Mouse (Mus musculus) midbrain, postnatal 0 days (tissue): ENCODE measurements around the gene Rpia. TPM values are rescaled to one million over a fixed set of nuclear protein-coding genes. Genes with fewer than 3 reads are reported as not detected.

ENCODE experiments used
- ATAC-seq: fragments of 200-750 bp; cut with Nextera tagmentation; 2 replicates; pipeline ENCODE4 v1.8.0; 2017; ENCODE audit warnings: moderate number of reproducible peaks, mild to moderate bottlenecking, moderate TSS enrichment, moderate library complexity; ENCODE audit not compliant: low FRiP score
- DNase-seq: peaks from one replicate; pipeline ENCODE4 v3.0.0-alpha.2; 2015; ENCODE audit warnings: low spot score
- H3K27ac ChIP-seq: fragments of 300-500 bp; sonication (generic); 2 replicates; pipeline ENCODE4 v1.5.1; 2014; ENCODE audit warnings: low read depth, mild to moderate bottlenecking, low read length, mixed read lengths
- H3K27me3 ChIP-seq: fragments of 300-500 bp; sonication (generic); 2 replicates; pipeline ENCODE4 v1.6.1; 2014; ENCODE audit warnings: low read length, control low read depth, mixed read lengths; ENCODE audit not compliant: insufficient read depth
- H3K36me3 ChIP-seq: fragments of 300-500 bp; sonication (generic); 2 replicates; pipeline ENCODE4 v1.6.1; 2014; ENCODE audit warnings: low read length, control low read depth, mixed read lengths; ENCODE audit not compliant: insufficient read depth
- H3K4me1 ChIP-seq: fragments of 300-500 bp; sonication (generic); 2 replicates; pipeline ENCODE4 v1.6.1; 2014; ENCODE audit warnings: mild to moderate bottlenecking, control low read depth, antibody characterized with exemption, low read length, mixed read lengths; ENCODE audit not compliant: insufficient read depth
- H3K4me2 ChIP-seq: fragments of 300-500 bp; sonication (generic); 2 replicates; pipeline ENCODE4 v1.6.1; 2014; ENCODE audit warnings: low read depth, mild to moderate bottlenecking, low read length, mixed read lengths; ENCODE audit not compliant: poor library complexity, severe bottlenecking
- H3K4me3 ChIP-seq: fragments of 300-500 bp; sonication (generic); 2 replicates; pipeline ENCODE4 v1.5.1; 2014; ENCODE audit warnings: low read depth, mild to moderate bottlenecking, low read length, moderate library complexity
- H3K9ac ChIP-seq: fragments of 300-500 bp; sonication (generic); replicated peaks from 2 replicates; pipeline ENCODE4 v1.6.1; 2014; ENCODE audit warnings: mild to moderate bottlenecking, low read length, moderate library complexity, mixed read lengths; ENCODE audit not compliant: poor library complexity, severe bottlenecking
- H3K9me3 ChIP-seq: fragments of 300-500 bp; sonication (generic); 2 replicates; pipeline ENCODE4 v1.6.1; 2016; ENCODE audit warnings: low read length, control low read depth
- CTCF ChIP-seq: IDR thresholded peaks from 2 replicates; pipeline ENCODE4 v1.5.1; 2016; ENCODE audit warnings: antibody characterized with exemption, mild to moderate bottlenecking
- WGBS: fragments of 180-500 bp; shearing (Covaris S2); extraction: QIAGEN DNeasy Blood & Tissue Kit; methylation state at CpG from one replicate; pipeline ENCODE4 v1.1.7; 2014; 5-methylcytosine and 5-hydroxymethylcytosine counted together
- polyA plus RNA-seq: library from polyadenylated mRNA; unstranded; fragments of >200 nt; fragmentation: Nextera tagmentation; extraction: Ambion mirVana; gene quantifications from 2 replicates; pipeline ENCODE4 v1.2.1, GENCODE M21; 2015
- total RNA-seq: library from RNA; depleted of rRNA; stranded (reverse); fragments of >200 nt; gene quantifications from 2 replicates; pipeline ENCODE4 v1.2.3, GENCODE M21; 2014

Rpia gene
- total and polyA plus RNA-seq, 2 experiments from 2014 or later: 1.4 to 15.5 TPM

GRCm38 (mm10) chr6:70742833-70743232 is 49.2 kb downstream of the Rpia start:
- TF ChIP-seq CTCF: no peak
- Histone ChIP-seq H3K4me1 (no peaks in the 10 kb centered on the region), H3K9ac (no peak overlapping the region), H3K4me3 (no peak overlapping the region), H3K27ac (no peak overlapping the region), H3K9me3 (no peaks in the 10 kb centered on the region), H3K36me3 (no peaks in the 10 kb centered on the region), H3K27me3 (no peaks in the 10 kb centered on the region), H3K4me2 (no peak overlapping the region)
- WGBS: 92% methylated on average over 4 of the region's 4 CpGs
- no peak for ATAC-seq
- DNase-seq: no peak

DNA sequence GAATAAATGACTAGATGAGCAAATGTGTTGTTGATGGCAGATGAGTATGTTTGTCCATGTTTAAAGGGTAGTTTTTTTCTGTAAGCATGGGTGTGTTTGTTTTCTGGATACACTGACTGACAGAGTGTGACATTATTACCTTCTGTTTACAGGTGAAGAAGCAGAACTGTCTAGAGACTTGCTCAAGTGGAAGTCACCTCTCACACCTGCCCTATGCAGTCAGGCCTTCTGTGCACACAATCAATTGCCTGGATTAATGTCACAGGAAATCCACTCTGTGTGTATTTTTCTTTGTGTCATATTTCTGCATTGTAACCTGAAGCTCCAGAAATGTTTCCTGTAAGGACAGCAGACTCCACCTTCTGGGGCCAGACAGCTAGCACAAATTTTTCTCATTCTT is 51.5 kb downstream of the Rpia start:
- no peak for TF ChIP-seq CTCF
- Histone ChIP-seq H3K9ac (no peak overlapping the region), H3K36me3 (no peaks in the 10 kb centered on the region), H3K4me1 (no peaks in the 10 kb centered on the region), H3K4me3 (no peak overlapping the region), H3K27me3 (no peaks in the 10 kb centered on the region), H3K4me2 (no peak overlapping the region), H3K9me3 (no peaks in the 10 kb centered on the region), H3K27ac (no peak overlapping the region)
- DNase-seq: no peak
- no peak for ATAC-seq

DNA sequence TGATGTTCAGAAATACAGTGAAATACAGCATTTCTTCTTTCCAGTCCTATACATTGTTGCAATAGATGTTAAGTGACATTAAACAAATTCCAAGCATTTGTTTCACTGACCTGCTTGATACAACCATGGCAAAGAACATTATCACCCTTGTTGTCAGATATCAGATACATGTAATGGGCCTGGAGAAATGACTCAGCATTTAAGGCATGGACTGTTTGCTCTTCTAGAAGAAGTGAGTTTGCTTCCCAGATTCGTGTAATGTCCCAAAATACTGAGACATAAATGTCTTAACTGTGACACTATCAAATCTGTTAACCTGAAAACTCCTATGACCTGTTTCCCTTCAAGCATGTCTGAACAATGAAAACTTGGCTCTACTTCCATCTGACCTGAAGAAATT is 52.6 kb downstream of the Rpia start:
- Histone ChIP-seq H3K36me3 (no peaks in the 10 kb centered on the region), H3K9ac (no peak overlapping the region), H3K4me3 (no peak overlapping the region), H3K27ac (no peak overlapping the region), H3K27me3 (no peaks in the 10 kb centered on the region), H3K4me1 (no peaks in the 10 kb centered on the region), H3K9me3 (no peaks in the 10 kb centered on the region), H3K4me2 (no peak overlapping the region)
- DNase-seq (no peak), ATAC-seq (no peak)
- WGBS: 73% methylated on average over 1 of the region's 1 CpGs
- TF ChIP-seq CTCF: no peak

DNA sequence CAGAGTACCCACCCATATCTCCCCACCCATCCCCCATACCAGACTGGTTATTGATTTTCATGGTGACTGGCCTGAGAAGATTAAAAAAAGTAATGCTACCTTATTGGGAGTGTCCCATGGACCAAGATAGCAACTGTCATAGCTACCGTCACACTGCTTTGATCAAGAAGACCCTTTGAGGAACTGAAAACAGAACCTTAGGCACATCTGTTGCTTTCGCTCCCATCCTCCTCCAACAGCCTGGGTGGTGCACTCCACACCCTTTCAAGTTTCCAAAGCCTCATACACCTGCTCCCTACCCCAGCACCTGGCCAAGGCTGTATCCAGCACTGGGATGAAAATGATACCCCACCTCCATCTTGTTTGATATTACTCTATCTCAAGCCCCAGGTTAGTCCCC is 56.5 kb downstream of the Rpia start:
- H3K4me1 ChIP-seq: no peaks in the 10 kb centered on the region
- no peak overlapping the region for H3K27ac ChIP-seq
- 95% methylated on average over 2 of the region's 2 CpGs for WGBS
- no peak overlapping the region for H3K4me3 ChIP-seq
- TF ChIP-seq CTCF: no peak
- no peaks in the 10 kb centered on the region for H3K27me3 ChIP-seq
- H3K9me3 ChIP-seq: no peaks in the 10 kb centered on the region
- no peak overlapping the region for H3K4me2 ChIP-seq
- DNase-seq (no peak), ATAC-seq (no peak)
- H3K36me3 ChIP-seq: no peaks in the 10 kb centered on the region
- H3K9ac ChIP-seq: no peak overlapping the region

- TF ChIP-seq CTCF: no peak
Measured at GRCm38 (mm10) chr6:70730828-70731227, 61.2 kb downstream of the Rpia start.

DNA sequence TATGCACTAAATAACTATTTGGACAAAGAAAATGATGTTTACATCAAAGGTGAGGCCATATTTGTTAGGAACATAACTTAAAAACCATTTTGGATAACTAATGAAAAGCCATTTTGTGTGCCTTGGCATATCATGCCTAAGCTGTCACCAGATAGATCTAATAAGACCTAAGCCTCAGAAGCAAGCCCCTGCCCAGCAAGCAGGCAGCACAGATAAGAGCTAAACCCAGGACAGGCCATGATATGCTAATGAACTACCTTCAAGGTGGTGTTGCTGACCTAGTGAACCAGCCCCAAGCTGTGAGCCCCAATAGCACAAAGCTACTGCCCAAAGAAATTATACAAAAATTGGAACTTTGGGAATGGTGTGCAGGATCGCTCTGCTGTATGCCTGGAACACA is 62.9 kb downstream of the Rpia start:
- H3K4me1 ChIP-seq: no peaks in the 10 kb centered on the region
- TF ChIP-seq CTCF: no peak
- 90% methylated on average over 1 of the region's 1 CpGs for WGBS

More at GRCm38 (mm10) chr6:70730828-70731227, 61.2 kb downstream of the Rpia start:
- no peaks in the 10 kb centered on the region for H3K4me1 ChIP-seq
- no peaks in the 10 kb centered on the region for H3K36me3 ChIP-seq
- no peak overlapping the region for H3K27ac ChIP-seq
- DNase-seq: no peak
- H3K9me3 ChIP-seq: no peaks in the 10 kb centered on the region
- H3K27me3 ChIP-seq: no peaks in the 10 kb centered on the region
- no peak overlapping the region for H3K4me3 ChIP-seq
- ATAC-seq: no peak
- no peak overlapping the region for H3K9ac ChIP-seq
- H3K4me2 ChIP-seq: no peak overlapping the region

More for the DNA sequence above, 62.9 kb downstream of the Rpia start:
- Histone ChIP-seq H3K4me3 (no peak overlapping the region), H3K9me3 (no peaks in the 10 kb centered on the region), H3K27me3 (no peaks in the 10 kb centered on the region), H3K9ac (no peak overlapping the region), H3K36me3 (no peaks in the 10 kb centered on the region), H3K4me2 (no peak overlapping the region), H3K27ac (no peak overlapping the region)
- ATAC-seq (no peak; the same call in 1 of the 2 replicates), DNase-seq (no peak)
